Mouse (Mus musculus): ENCODE results near the gene Cytip. TPM values are rescaled to one million over a fixed set of nuclear protein-coding genes. Genes with fewer than 3 reads are reported as not detected.

Gene Cytip
- total RNA-seq (2014; rRNA removed), result 0.11 TPM in 1 of 2 replicates, not detected in the other
- polyA plus RNA-seq (2015; fragmentation: Nextera tagmentation; extraction: Ambion mirVana), result 0.24 and 0.49 TPM in 2 replicates

DNA sequence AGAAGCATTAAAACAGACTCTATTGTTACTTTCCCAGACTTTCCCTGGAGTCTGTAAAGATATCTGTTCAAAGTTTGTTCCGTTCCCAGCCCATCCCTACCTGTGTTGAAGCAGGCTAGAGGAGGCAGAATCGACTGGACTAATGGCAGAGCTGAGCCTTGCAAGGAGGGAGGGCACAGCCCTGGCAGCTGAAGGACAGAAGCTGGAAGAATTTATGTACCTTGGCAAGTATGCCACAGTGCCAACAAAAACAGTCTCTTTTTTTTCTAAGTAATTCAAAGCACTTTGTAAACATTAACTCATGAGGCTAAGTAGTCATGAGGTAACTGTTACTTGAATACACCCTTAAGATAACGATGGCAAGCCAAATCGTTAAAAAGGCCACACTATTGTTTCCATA lies at the start of gene Cytip:
TSS of gene Cytip (minus strand) at position 187 of the 400 bp plus-strand sequence.
- Histone ChIP-seq H3K36me3 (ENCODE audit: insufficient read depth, low read length) (no peaks in the 10 kb centered on the region), H3K27ac (no peak within 1 kb of the TSS), H3K4me1 (ENCODE audit: insufficient read depth, low read length) (no peaks in the 10 kb centered on the region), H3K4me2 (ENCODE audit: low read depth, low read length) (no peak within 1 kb of the TSS), H3K9me3 (ENCODE audit: low read length) (no peaks in the 10 kb centered on the region), H3K27me3 (ENCODE audit: insufficient read depth, low read length) (no peaks in the 10 kb centered on the region), H3K9ac (replicated peaks; ENCODE audit: low read length) (no peak within 1 kb of the TSS), H3K4me3 (ENCODE audit: low read length) (no peak within 1 kb of the TSS)
- ATAC-seq (no peak), DNase-seq (ENCODE audit: low spot score) (no peak)
- 67% methylated on average over 4 of the region's 4 CpGs for WGBS
- TF ChIP-seq CTCF (IDR thresholded peaks at IDR 0.05; ENCODE audit: low read depth), result no peak

DNA sequence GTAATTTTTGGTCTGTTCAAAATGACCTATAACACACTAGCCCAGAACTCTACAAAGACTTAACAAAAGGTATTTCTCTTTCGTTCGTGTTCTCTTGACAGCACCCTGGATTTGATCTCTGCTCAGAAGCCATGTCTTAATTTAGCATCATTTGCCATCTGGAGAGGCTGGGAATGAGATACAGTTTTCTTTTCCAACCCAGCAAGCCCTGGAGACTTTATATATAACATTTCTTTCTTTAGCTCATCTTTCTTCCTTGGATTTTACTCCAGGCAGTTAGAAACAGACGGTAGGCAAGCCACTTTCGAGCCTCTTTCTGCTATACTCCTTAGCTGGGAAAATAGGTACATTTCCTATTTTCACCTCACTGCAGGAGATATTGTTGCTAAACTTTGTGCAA lies 45.3 kb upstream of the Cytip start:
- TF ChIP-seq CTCF (IDR thresholded peaks at IDR 0.05; ENCODE audit: low read depth), result no peak
- Histone ChIP-seq H3K4me1 (ENCODE audit: insufficient read depth, low read length) (no peaks in the 10 kb centered on the region), H3K4me2 (ENCODE audit: low read depth, low read length) (no peak overlapping the region), H3K9me3 (ENCODE audit: low read length) (no peaks in the 10 kb centered on the region), H3K4me3 (ENCODE audit: low read length) (no peak overlapping the region), H3K9ac (replicated peaks; ENCODE audit: low read length) (no peak overlapping the region), H3K27me3 (ENCODE audit: insufficient read depth, low read length) (no peaks in the 10 kb centered on the region), H3K36me3 (ENCODE audit: insufficient read depth, low read length) (no peaks in the 10 kb centered on the region), H3K27ac (no peak overlapping the region)
- 65% methylated on average over 4 of the region's 4 CpGs for WGBS
- ATAC-seq (no peak), DNase-seq (ENCODE audit: low spot score) (no peak)

DNA sequence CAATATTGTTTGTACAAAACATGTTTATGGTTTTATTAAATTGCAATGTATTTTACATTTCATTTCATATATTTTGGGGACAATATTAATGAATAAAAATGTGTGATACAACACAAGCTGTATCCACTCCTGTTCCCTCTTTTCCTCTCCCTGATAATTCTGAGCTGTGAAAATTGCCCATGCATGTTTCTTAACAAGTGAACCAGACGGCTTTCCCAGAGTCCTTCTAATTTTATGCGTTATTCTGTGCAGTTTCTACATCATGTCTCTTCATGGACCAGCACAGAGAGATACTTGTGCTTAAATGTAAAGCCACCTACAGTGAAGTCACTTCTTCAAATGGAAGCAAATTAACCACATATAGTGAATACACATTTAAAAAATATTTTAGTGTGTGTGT lies 42.2 kb upstream of the Cytip start:
- WGBS, result 71% methylated on average over 2 of the region's 2 CpGs
- no peak for ATAC-seq
- H3K27me3 ChIP-seq (ENCODE audit: insufficient read depth, low read length), result no peaks in the 10 kb centered on the region
- H3K9ac ChIP-seq (replicated peaks; ENCODE audit: low read length), result no peak overlapping the region
- H3K4me3 ChIP-seq (ENCODE audit: low read length), result no peak overlapping the region
- no peak overlapping the region for H3K27ac ChIP-seq
- no peak overlapping the region for H3K4me2 ChIP-seq (ENCODE audit: low read depth, low read length)
- no peak for TF ChIP-seq CTCF (IDR thresholded peaks at IDR 0.05; ENCODE audit: low read depth)
- H3K4me1 ChIP-seq (ENCODE audit: insufficient read depth, low read length), result no peaks in the 10 kb centered on the region
- H3K9me3 ChIP-seq (ENCODE audit: low read length), result no peaks in the 10 kb centered on the region
- DNase-seq (ENCODE audit: low spot score), result no peak
- no peaks in the 10 kb centered on the region for H3K36me3 ChIP-seq (ENCODE audit: insufficient read depth, low read length)

DNA sequence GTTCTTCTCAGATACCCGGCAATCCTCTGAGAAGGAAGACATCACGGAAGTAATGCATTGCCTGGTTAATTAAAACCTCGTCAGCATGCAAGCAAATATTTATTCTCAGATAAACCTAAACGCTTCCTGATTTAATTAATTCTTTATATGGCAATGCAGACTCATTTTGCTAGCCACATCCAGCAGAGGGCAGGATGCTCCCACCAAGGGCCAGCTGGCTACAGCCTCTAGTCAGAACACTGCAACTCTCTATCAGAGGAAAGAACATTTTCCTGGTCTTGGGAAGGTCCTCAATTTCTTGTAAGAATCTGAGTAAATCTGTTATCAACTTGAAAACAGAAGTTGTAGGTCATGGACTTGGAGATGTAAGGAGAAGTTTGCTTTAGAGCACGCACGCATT lies 4.1 kb upstream of the Cytip start:
- WGBS, result 65% methylated on average over 6 of the region's 6 CpGs
- TF ChIP-seq CTCF (IDR thresholded peaks at IDR 0.05; ENCODE audit: low read depth), result peak; percentile 83
- DNase-seq (ENCODE audit: low spot score) (peak; percentile 86), ATAC-seq (peak; percentile 80)
- Histone ChIP-seq H3K9ac (replicated peaks; ENCODE audit: low read length) (no peak overlapping the region), H3K27me3 (ENCODE audit: insufficient read depth, low read length) (no peaks in the 10 kb centered on the region), H3K27ac (no peak overlapping the region), H3K4me2 (ENCODE audit: low read depth, low read length) (no peak overlapping the region), H3K4me1 (ENCODE audit: insufficient read depth, low read length) (no peaks in the 10 kb centered on the region), H3K9me3 (ENCODE audit: low read length) (no peaks in the 10 kb centered on the region), H3K36me3 (ENCODE audit: insufficient read depth, low read length) (no peaks in the 10 kb centered on the region), H3K4me3 (ENCODE audit: low read length) (no peak overlapping the region)

DNA sequence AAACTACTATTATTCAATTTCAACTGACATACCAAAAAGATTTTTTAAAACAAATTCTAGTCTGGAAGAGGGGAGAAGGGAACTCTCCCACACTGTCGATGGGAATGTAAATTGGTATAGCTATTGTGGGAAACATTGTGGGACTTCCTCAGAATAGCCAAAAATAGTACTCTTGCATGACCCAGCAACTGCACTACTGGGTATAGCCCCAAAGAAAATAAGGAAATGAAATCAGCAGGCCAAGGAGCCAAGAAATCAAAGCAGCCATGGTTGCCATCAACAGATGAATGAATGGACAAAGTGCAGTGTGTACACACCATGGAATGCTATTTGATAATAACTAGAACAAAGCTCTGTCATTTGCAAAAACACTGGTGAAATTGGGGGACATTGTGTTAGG lies 1.5 kb upstream of the Cytip start:
- no peaks in the 10 kb centered on the region for H3K4me1 ChIP-seq (ENCODE audit: insufficient read depth, low read length)
- H3K9ac ChIP-seq (replicated peaks; ENCODE audit: low read length), result no peak overlapping the region
- H3K4me3 ChIP-seq (ENCODE audit: low read length), result no peak overlapping the region
- no peak overlapping the region for H3K27ac ChIP-seq
- H3K9me3 ChIP-seq (ENCODE audit: low read length), result no peaks in the 10 kb centered on the region
- 81% methylated on average over 1 of the region's 1 CpGs for WGBS
- no peaks in the 10 kb centered on the region for H3K27me3 ChIP-seq (ENCODE audit: insufficient read depth, low read length)
- H3K4me2 ChIP-seq (ENCODE audit: low read depth, low read length), result no peak overlapping the region
- no peak for DNase-seq (ENCODE audit: low spot score)
- no peaks in the 10 kb centered on the region for H3K36me3 ChIP-seq (ENCODE audit: insufficient read depth, low read length)
- no peak for ATAC-seq
- no peak for TF ChIP-seq CTCF (IDR thresholded peaks at IDR 0.05; ENCODE audit: low read depth)

DNA sequence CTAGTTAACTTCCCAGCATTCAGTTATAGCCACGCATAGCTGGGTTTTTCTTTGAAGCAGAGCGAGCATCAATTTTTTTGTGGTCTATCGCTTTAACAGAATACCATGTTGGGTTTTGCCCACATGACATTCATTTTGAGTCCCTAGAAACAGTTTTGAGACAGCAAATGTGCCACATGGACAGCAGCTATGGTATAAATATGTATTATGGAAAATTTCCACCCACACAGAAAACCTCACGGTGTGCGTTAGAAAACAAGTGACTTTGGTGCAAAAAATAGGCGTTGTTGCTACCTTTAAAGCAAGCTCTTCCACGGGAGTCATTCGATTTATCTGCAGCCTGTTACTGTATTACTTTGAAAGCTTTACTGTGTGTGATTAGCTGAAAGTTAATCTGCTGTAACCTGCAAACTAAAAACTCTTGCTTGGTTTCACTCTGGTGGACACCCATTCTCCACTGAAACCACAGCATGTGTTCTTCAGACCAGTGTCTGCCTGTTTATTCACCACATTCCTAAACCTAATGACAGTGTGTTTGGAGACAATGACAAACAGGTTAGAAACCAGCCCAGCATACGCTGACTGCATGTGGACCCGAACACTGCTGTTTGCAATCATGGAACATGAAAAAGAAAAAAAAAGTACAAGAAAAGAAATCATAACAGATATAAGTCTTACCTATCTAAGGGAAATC lies 763 bp downstream of the Cytip start:
- ATAC-seq, result no peak
- no peaks in the 10 kb centered on the region for H3K4me1 ChIP-seq (ENCODE audit: insufficient read depth, low read length)
- H3K36me3 ChIP-seq (ENCODE audit: insufficient read depth, low read length), result no peaks in the 10 kb centered on the region
- WGBS, result 85% methylated on average over 10 of the region's 10 CpGs
- no peak overlapping the region for H3K9ac ChIP-seq (replicated peaks; ENCODE audit: low read length)
- H3K4me3 ChIP-seq (ENCODE audit: low read length), result no peak overlapping the region
- H3K27ac ChIP-seq, result no peak overlapping the region
- no peak for TF ChIP-seq CTCF (IDR thresholded peaks at IDR 0.05; ENCODE audit: low read depth)
- no peaks in the 10 kb centered on the region for H3K27me3 ChIP-seq (ENCODE audit: insufficient read depth, low read length)
- DNase-seq (ENCODE audit: low spot score), result no peak
- no peak overlapping the region for H3K4me2 ChIP-seq (ENCODE audit: low read depth, low read length)
- no peaks in the 10 kb centered on the region for H3K9me3 ChIP-seq (ENCODE audit: low read length)

DNA sequence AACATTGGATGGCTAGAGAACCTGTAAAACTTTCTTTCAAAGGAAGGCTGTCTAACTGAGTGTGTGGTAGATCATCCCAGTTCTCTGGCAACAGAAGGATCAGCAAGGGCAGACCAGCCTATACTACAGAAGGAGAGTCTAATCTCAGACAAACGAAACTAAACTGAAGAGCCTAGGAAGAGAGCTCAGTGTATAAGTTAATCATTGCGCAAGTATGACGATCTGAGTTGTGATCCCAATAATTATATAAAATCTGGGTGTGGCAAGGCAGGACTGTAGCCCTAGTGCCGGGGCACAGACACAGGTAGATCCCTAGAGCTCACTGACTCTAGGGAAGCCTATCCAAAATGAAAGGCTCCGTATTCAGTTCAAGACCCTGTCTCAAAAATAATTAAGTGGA lies 3.2 kb downstream of the Cytip start:
- H3K36me3 ChIP-seq (ENCODE audit: insufficient read depth, low read length), result no peaks in the 10 kb centered on the region
- no peak overlapping the region for H3K4me2 ChIP-seq (ENCODE audit: low read depth, low read length)
- H3K9me3 ChIP-seq (ENCODE audit: low read length), result no peaks in the 10 kb centered on the region
- 90% methylated on average over 5 of the region's 5 CpGs for WGBS
- no peaks in the 10 kb centered on the region for H3K4me1 ChIP-seq (ENCODE audit: insufficient read depth, low read length)
- H3K9ac ChIP-seq (replicated peaks; ENCODE audit: low read length), result no peak overlapping the region
- no peak for TF ChIP-seq CTCF (IDR thresholded peaks at IDR 0.05; ENCODE audit: low read depth)
- no peak for ATAC-seq
- DNase-seq (ENCODE audit: low spot score), result no peak
- no peak overlapping the region for H3K4me3 ChIP-seq (ENCODE audit: low read length)
- no peaks in the 10 kb centered on the region for H3K27me3 ChIP-seq (ENCODE audit: insufficient read depth, low read length)
- H3K27ac ChIP-seq, result no peak overlapping the region

All from hindbrain, postnatal 0 days (tissue).